Mouse (Mus musculus) gastrocnemius, postnatal 4 days (tissue): ENCODE measurements around the gene Coro2a. TPM values are rescaled to one million over a fixed set of nuclear protein-coding genes. Genes with fewer than 3 reads are reported as not detected.
"Not testable (repeated sequence)": the region's sequence is repeated elsewhere in the genome, so short reads cannot be mapped to it uniquely, and the experiment has no call there.

ENCODE experiments used
- DNase-seq, 2 experiments: peaks; one replicate each; pipeline ENCODE4 v3.0.0; 2021 to 2022; ENCODE audit warnings: low spot score in 2 of 2, mixed read lengths in 2 of 2
- long read RNA-seq, 2 experiments: library from polyadenylated mRNA; stranded (forward); transcript quantifications; one replicate each; pipeline ENCODE4 v2.0.0; 2021
- total RNA-seq, 2 experiments: library from RNA; stranded (reverse); gene quantifications; 2 replicates each; pipeline ENCODE4 v1.2.3; 2021

Gene Coro2a
- under 1 TPM; 0.80 to 0.81 TPM for total RNA-seq
- long read RNA-seq, experiment 1 = 0 reads
- long read RNA-seq, experiment 2, partial matches to known transcripts = 1 of 1 reads
- long read RNA-seq, experiment 2, other reads (novel, unspliced or antisense) = 0 of 1 reads

DNA sequence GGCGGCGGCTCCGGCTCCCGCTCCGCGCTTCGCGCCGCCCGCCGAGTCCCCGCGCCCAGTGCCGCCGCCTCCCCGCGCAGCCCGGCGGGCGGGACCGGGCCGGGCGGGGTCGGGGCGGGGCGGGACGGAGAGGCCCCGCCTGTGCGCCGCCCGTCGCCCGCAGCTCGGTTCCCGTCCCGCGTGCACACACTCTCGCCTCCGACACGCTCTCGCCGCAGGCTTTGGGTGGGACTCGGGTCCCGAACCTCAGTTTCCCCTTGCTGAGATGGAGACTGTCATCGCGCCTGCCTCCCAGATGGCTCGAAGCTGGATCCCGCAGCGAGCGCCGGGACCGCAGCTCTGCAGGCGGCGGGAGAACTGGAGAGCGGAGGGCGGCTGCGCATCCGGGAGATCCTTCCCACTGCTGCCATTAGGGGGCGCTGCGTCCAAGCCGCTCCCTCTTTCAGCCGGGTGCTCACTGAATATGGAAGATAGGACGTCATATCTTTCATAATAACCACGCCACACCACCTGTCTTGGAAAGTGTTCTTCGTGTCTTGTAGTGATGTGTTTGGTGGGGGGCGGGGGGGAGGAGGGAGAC lies at the start of gene Coro2a:
TSS of gene Coro2a (minus strand) at position 359 of the 580 bp plus-strand sequence.
- DNase-seq = peak; percentile 66 to 82

DNA sequence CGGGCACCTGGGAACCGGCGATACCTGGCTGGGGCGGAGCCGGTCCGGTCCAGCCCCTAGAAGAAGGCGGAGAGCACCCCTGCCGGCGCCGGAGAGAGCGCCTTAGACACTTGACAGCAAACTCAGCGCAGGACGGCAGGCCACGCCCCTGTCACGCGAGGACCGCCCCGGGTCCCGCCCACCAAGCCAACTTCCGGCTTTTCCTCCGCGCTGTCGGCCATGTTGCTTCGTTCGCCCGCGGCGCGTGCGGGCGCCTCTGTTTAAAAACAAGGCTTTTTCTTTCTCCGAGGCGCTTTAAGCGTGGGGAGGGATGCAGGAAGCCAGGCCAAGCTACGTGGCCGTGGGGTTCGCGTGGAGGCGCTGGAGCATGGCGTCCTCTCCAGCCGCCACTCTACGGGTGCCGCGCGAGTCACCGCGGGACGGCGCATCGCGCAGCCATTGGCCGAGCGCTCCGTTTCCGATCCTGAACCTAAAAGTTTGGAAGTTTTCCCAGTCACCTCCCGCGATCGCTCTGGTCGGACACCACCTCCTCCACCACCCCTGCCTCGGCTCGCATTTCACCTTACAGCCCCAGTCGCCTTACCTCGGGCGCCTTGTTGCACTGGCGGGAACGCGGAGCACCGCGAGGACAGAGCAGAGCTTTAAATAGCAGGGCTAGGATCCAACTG lies 48.2 kb upstream of the Coro2a start, which contains the start of gene Tbc1d2:
TSS of gene Tbc1d2 (minus strand) at position 124 of the 668 bp plus-strand sequence.
- peak; percentile 90 to 93 for DNase-seq

- no peak for DNase-seq
These were observed 47.2 kb upstream of the Coro2a start for GRCm38 (mm10) chr4:46649161-46649560.

DNA sequence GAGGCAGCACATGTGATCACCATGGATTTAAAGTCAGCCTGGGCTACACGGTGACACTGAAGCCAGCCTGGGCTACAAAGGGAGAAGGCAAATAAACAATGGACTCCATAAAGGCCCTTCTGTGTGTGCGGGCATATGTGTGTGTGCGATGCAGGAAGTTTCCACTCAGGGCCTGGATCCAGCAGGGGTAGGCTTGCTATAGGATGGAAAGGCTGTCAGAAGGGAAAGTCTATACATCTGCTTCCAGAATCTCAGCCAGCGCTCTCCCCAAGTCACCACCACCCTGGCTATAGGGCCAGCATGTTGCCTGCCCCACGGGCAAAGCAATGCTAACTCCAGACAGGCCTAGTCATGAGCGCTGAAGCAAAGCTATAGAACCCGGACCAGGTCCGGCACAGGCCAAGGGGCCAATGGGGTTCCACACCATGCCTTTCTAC lies 41.7 kb upstream of the Coro2a start:
- DNase-seq = no peak

GRCm38 (mm10) chr4:46642924-46643675 lies 41.1 kb upstream of the Coro2a start:
- no peak for DNase-seq

GRCm38 (mm10) chr4:46641283-46641682 lies 39.3 kb upstream of the Coro2a start:
- no peak for DNase-seq

DNA sequence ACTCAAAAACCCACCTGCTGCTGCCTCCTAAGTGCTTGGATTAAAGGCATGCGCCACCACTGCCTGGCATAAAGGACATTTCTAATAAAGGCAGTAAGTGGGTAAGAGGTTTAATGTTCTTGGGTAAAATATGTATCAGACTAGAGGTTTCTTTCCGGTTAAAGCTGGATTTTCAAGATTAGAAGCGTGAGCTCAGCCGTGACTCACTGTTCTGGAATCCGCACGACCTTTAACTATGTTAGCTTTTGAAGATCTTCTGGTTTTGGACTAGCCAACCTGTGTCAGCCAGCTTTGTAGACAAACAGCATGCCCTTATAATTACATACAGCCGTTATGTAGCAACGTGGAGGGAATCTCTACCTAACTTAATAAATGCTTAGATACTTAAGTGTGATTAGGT lies 37.9 kb upstream of the Coro2a start:
- no peak for DNase-seq

GRCm38 (mm10) chr4:46637250-46637649 lies 35.2 kb upstream of the Coro2a start:
- DNase-seq = not testable (repeated sequence)

DNA sequence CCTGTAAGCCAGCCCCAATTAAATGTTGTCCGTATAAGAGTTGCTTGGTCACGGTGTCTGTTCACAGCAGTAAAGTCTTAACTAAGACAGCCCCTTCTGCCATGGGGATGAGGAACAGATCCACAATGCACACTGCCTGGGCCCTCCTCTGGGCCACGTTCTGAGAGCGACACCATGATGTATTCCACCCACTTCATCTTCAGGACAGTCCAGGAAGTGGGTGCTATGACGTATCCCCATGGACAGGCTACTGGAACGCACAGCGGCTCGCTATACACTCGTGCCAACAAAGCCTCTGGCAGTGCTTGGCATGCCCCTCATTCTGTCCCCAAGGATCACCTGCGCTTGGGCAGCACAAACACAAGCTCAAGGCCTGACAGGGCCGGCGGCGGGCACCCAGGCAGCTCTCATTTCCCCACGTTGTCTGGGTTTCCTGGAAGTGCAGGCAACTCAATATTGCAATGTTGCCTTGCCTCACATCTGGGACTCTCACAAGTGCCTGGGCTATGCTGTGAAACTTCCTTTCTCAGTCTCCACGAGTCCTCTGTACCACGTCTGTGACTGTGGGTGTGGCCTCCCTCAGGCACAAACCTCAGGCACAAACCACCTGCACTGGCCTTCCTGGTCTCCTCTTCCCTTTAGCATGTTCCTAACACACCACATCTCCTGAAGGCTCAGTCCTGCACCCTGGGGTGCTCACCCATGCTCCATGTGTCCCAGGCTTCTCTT lies 33.9 kb upstream of the Coro2a start:
- DNase-seq = no peak

DNA sequence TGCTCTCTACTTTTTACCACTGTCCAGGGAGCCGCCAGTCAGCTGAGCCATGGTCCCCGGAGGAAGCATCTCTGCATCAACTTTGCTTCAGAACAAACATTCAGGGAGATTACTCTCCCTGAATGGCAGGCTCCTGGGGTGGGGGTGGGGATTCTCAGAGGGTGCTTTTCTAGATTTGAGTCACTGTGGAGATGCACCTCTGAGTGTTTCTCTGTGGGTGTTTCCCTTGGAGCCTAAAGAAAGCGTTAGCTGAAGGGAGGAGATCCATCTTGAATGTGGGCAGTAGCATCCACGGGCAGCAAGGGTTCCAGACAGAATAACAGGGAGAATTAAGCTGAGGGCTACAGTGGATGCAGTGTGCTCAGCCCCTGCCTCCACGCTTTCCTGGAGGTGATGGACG lies 32.9 kb upstream of the Coro2a start:
- DNase-seq = no peak

DNA sequence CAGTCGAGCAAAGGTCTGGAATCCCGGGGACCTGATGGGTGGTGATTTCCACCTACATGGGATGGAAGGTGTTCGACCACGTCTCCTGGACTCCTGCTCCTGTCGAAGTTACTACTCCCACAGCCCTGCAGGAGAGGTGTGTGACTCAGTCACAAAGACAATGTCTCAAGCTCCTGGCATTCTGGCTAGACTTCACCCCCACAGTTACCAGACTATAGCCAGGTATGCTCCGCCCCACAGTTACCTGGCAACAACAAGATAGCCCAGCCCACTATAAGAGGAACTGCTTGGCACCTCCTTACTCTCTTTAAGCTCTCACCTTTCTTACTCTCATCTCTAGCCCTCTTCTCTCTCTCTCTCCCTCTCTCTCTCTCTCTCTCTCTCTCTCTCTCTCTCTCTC lies 31.6 kb upstream of the Coro2a start:
- DNase-seq = not testable (repeated sequence)

DNA sequence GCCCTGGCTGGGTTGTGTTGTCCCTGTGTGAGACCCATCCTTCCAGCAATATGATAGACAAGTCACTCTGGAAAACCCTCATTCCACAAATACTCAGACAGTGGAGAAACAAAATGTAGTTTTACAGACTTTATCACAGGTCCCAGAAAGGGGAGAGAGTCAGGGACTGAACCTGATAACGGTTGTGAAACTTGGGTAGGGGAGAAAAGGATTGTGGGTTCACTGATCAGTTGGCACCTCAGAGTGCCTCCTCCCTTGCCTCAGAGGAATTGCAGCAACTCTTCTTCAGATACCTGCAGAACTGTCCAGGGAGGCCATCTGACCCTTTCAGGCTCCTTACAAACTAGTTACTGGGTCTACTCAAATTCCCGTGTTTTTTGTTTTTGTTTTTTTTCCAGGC lies 30.5 kb upstream of the Coro2a start:
- DNase-seq = no peak

GRCm38 (mm10) chr4:46630390-46630789 lies 28.4 kb upstream of the Coro2a start:
- DNase-seq = no peak

- DNase-seq = no peak
These were observed 26.9 kb upstream of the Coro2a start for GRCm38 (mm10) chr4:46628873-46629272.

DNA sequence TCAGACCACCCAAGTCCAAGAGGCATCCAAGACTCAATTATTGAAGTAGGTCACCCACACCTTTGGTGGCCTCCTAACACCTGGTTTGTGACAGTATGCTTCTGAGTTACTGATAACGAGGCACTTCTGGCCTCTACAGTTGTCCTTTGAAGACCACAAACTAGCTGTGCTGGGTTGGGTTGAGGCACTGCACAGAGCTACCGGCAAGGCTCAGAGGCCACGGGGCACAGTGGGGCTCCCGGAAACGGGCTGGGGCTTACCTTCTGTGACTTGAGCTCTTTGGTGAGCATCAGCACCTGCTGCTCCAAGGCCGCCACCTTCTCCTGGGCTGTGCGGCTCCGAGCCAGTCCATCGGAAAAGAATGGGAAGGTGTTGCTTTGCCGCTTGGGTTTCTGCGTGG lies 26.1 kb upstream of the Coro2a start:
- no peak for DNase-seq

- no peak for DNase-seq
These were observed 23.1 kb upstream of the Coro2a start for GRCm38 (mm10) chr4:46625101-46625500.

- DNase-seq = no peak
These were observed 21.0 kb upstream of the Coro2a start for GRCm38 (mm10) chr4:46623007-46623406.

DNA sequence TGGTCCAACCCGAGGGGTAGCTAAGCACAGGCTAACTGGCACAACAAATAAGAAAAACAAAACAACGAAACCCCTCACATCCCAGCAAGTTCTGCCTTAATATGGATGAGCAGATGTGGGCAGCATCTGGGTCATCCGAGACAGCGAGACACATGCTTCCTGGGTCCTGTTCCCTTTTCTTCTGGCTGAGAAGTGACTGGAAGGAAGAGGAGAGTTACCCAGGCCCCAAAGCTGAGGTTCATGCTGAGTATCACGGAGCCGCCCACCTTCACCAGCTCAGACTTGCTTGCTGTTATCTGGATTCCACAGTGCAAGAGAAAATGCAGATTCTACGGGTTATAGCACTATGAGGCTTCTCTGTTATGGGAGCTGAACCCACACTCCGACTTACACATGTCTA lies 18.9 kb upstream of the Coro2a start:
- no peak for DNase-seq

DNA sequence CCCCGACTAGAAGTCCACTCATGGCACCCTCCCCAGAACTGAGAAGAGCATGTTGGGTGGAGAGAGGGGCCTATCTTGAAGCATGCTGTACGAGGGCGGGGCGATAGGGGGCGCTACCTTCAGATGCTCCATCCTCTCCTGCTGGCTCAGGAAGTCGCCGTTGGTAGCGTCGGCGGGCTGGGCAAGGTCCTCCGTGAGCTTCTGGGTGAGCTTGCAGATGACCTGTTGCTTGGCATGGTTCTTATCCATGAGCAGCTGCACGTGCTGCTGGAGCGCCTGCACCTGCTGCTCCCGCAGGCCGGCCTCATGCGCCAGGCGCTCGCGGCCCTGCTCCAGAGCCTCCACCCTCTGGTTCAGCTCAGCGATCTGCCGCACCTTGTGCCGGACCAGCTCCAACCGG lies 18.3 kb upstream of the Coro2a start:
- DNase-seq = no peak

DNA sequence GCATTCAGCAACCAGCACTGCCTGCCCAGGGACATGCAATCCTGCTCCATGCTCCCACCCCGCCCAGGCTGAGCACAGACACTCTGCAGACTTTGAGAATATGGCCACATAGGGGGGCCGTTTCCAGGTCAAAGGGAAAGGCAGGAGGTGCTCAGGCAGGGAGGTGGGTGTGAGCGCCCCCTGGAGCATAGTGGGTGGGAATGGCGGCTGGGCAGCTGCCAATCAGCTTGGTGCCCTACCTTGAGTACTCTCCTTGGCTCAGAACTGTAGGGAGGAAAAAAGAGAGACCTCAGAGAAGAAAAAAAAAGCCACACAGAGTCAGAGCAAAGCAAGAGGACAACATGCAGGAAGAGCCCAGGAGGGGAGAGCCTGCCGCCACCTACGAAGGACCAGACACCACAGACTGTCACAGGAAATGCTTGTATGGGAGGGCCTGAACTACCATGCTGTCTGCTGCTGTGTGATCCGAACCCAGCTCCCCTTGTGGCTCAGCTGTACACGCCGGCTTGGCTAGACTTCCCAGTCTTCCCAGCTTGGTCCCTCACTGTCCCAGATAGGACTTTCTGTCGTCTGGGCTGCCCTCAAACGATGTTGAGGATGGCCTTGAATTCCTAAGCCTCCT lies 16.3 kb upstream of the Coro2a start:
- no peak for DNase-seq

DNA sequence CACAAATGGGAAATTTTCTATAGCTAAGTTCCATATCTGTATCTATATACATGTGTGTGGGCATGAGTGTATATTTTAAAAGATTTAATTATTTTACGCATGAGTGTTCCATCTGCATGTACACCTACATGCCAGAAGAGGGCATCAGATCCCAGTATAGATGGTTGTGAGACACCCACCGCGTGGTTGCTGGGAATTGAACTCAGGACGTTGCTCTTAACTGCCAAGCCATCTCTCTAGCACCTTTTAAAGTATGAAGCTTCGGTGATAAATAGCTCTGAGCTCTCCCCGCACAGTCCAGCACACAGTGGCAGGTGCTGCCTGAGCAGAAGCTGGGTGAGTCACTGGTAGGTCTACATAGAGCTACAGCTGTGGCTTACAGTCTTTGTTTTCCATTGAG lies 15.4 kb upstream of the Coro2a start:
- DNase-seq = no peak
